Mouse (Mus musculus): ENCODE results near the gene Slc5a4b.
"Not testable (repeated sequence)": the region's sequence is repeated elsewhere in the genome, so short reads cannot be mapped to it uniquely, and the experiment has no call there.

Gene Slc5a4b

GRCm38 (mm10) chr10:76110861-76111260 lies at the start of gene Slc5a4b:
Gene Slc5a4b (minus strand): TSS chr10:76110961.
- DNase-seq (ENCODE audit: low spot score) = no peak

GRCm38 (mm10) chr10:76158009-76158408 lies 47.2 kb upstream of the Slc5a4b start:
- no peak for DNase-seq (ENCODE audit: low spot score)

DNA sequence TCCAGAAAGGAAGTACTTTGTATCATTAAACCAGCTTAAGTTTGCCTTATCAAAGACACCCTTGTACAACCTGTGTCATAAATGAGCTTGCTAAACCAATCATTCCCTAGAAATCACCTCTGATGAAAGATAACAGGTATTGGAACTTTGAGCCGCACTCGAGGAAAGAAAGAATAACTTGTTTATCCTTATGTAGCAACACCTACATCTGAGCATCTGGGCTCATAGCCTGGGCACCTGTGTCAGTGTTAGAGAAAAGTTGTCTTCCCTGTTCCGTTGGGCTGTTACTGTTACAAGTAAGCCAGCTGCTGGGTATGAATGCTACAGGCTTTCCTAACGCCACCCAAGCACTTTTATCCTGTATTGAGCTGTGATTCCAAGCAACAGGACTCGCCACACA lies 46.8 kb upstream of the Slc5a4b start:
- DNase-seq (ENCODE audit: low spot score) = no peak

- DNase-seq (ENCODE audit: low spot score) = no peak
Measured at GRCm38 (mm10) chr10:76155911-76156310, 45.1 kb upstream of the Slc5a4b start.

- no peak for DNase-seq (ENCODE audit: low spot score)
Measured at GRCm38 (mm10) chr10:76147278-76147677, 36.5 kb upstream of the Slc5a4b start, which contains the start of gene Slc5a4a. Gene Slc5a4a (plus strand): TSS chr10:76147451.

GRCm38 (mm10) chr10:76146846-76147245 lies 36.1 kb upstream of the Slc5a4b start:
- no peak for DNase-seq (ENCODE audit: low spot score)

GRCm38 (mm10) chr10:76136318-76136717 lies 25.6 kb upstream of the Slc5a4b start:
- DNase-seq (ENCODE audit: low spot score) = no peak

- no peak for DNase-seq (ENCODE audit: low spot score)
Measured at GRCm38 (mm10) chr10:76132506-76132905, 21.7 kb upstream of the Slc5a4b start.

DNA sequence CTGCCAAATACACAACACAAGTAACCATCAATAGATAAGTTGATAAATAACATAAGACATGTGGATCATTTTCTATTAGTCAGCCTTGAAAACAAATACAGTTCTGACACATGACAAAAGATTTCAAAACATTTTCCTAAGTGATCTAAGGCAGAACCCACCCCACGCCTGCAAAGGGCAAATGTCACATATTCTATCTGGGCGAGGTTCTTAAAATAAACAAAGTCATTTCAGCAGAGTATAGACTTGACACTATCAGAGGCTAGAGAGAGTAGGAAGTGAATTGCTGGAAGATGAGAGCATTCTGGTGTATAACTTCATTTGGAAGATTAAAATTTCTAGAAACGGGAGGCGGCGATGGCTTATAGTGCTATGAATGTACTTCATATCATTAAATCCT lies 10.7 kb upstream of the Slc5a4b start:
- DNase-seq (ENCODE audit: low spot score) = no peak

- DNase-seq (ENCODE audit: low spot score) = no peak
Measured at GRCm38 (mm10) chr10:76120124-76120711, 9.5 kb upstream of the Slc5a4b start.

GRCm38 (mm10) chr10:76118741-76119140 lies 8.0 kb upstream of the Slc5a4b start:
- DNase-seq (ENCODE audit: low spot score) = no peak

DNA sequence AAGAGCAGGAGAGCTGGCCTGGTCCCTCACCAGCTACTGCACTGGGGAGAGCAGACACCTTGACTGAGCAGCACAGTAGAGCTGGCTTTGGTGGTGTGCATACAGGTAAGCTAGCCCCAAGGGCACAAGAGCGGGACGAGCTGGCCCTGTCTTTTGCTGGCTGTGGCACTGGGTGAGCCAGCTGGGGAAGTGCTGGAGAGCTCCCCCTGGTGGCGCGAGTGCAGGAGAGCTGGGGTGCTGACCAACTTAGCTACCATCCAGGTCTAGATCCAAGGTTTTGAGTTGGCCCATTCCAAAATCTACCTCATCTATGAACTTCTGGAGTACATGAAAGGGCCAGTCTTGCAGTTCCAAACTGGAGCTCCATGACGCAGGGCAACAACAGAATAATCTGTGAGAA lies 7.2 kb upstream of the Slc5a4b start:
- peak; percentile 33 for DNase-seq (ENCODE audit: low spot score)

GRCm38 (mm10) chr10:76097368-76097767 lies 13.4 kb downstream of the Slc5a4b start:
- no peak for DNase-seq (ENCODE audit: low spot score)

DNA sequence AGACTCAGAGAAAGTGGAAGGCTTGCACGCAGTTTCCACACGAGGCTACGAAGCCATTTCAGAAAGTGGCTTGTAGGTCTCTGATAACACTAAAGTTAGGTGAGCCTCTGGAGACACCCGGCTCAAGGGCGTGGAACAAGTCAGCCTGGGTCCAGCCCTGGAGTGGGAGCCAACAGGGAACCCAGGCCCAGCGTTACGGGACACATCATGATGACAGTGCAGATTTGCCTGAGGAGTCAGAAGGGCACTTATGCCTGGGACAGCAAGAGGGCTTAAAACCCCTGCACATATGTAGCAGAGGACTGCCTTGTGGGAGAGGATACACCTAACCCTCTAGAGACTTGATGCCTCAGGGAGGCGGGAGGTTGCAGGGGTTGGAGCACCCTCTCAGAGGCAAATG lies 14.2 kb downstream of the Slc5a4b start:
- DNase-seq (ENCODE audit: low spot score) = no peak

DNA sequence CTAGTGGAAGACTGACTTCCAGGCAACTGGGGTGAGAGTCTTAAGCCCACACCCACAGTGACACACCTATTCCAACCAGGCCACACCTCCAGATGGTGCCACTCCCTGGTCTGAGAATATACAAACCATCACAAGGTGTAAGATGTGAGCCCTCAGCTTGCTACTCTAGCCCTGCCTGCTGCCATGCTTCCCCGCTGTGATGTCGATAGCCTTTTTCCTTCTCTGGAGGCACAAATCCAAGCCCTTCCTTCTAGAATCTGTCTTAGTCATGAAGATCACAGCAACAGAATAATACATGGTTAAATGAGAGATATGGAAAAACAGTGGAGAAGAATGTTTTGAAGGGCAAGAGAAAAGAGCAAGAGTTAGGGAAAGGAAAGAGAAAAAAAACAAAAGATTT lies 33.8 kb downstream of the Slc5a4b start:
- not testable (repeated sequence) for DNase-seq (ENCODE audit: low spot score)

GRCm38 (mm10) chr10:76072080-76072479 lies 38.7 kb downstream of the Slc5a4b start:
- DNase-seq (ENCODE audit: low spot score) = not testable (repeated sequence)

DNA sequence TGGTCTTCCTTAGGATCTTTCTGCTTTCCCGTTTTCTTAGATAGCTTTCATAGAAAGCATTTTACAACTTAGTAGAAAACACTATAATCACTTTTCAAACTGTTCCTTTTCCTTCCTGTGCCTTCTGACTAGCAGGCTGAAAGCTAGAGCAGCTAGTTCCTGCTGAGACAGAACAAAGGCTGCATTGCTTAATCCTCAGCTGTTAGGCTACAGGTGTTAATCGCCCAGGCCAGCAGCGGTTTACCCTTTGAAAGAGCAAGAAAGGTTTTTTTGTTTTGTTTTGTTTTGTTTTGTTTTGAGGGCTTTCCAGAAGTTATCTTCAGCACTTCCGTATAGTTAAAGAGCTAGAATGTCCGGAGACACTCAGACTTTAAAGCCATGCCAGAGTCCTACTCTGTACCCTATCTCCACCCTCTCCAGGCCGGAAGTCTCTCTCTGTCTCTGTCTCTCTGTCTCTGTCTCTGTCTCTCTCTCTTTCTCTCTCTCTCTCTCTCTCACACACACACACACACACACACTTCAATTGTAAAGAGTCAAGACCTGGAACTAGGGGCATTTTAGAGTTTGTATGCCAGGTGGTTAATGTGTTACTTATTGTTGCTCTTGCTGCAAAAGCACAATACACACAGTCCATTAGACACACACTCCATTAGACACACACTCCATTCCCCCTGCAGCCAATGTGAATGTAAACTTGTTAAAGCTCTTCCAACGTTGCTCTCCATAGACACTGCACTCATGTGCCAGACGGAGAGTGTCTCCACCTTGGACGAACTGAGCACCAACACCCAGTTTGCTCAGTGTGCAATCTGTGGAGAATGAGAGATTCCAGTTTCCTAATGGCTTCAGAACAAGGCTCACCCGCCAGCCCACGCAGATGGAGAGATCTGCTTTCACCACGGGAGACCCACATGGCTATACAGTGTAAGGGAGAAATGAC lies 42.8 kb downstream of the Slc5a4b start:
- no peak for DNase-seq (ENCODE audit: low spot score)

DNA sequence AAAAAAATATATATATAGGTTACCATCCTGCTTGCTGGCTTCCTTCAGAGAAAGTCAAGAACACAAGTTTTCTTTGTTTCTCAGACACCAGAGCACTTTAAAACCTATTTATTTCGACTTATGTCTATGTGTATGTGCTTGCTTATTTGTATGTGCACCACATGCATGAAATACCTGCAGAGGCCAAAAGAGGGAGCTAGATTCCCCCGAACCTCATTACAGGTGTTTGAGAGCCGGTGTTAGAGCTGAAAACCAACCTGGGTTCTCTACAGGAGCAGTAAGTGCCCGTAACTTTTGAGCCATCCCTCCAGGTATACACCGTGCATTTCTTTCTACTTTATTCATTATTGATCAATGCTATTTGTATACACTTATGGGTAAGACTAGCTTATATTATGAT lies 48.3 kb downstream of the Slc5a4b start:
- no peak for DNase-seq (ENCODE audit: low spot score)

DNA sequence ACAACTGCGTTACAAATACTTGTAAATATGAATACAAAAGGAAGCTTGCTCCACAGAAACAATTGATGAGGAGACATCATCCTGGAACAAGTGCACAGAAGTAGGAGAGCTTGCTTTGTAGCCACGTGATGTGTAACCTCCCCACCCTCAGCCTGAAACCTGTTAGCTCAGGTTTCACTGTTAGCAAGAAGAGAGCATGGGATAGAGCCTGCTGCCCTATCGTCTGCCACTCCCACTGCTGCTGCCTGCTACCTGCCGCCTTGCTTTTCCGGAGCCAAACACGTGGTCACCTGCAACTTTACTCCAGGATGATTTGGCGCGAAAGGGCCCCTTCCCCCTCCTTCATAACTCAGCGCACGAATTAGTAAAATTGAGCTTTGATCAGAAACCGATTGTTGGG lies 58.9 kb downstream of the Slc5a4b start:
- no peak for DNase-seq (ENCODE audit: low spot score)

- DNase-seq (ENCODE audit: low spot score) = no peak
Measured at GRCm38 (mm10) chr10:76048967-76049366, 61.8 kb downstream of the Slc5a4b start.

DNA sequence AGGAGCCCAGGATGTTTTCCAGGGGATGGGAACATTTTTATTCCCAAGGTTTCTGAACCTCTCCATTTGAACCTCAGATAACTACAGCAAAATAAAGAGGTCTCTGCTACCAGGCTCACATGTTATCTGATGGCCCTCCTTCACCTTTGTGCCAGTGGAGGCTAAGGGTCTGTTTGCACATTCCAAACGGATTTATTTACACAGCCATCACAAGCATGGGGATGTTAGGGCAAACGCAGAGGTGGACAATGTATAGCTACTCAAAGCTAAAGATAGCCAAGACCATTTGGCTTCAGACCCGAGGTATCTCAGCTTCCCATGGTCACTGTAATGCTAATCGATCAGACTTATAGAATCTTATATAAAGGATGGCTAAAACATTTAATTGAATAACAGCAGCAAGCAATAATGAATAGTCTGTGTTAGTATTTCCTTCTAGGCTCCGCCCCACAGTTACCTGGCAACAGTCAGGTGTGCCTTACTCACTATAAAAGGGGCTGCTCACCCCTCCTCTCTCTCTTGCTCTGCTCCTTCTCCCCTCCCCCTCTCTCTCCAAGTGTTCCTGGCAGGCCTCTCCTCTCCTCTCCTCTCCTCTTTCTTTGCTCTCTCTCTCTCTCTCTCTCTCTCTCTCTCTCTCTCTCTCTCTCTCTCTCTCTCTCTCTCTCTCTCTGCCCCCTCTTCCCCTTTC lies 63.4 kb downstream of the Slc5a4b start:
- DNase-seq (ENCODE audit: low spot score) = no peak

DNA sequence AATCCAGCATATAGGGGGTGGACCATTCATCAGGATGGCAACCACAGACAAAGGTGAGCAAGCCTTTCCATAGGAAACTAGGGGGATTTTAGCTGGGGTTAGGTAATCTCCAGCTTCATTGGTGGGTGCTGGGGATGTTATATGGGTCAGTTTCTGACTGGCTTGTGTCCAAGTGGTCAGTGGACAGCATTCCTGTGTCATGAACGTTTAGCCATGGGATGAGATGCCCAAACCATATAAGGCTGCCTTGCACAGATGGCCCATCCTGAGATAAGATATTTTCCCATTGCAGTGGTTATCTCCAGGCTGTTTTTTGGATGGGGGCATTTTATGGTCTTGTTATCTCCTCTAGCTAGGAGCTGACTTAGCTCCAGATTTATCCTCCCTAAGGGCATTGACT lies 64.0 kb downstream of the Slc5a4b start:
- no peak for DNase-seq (ENCODE audit: low spot score)

DNA sequence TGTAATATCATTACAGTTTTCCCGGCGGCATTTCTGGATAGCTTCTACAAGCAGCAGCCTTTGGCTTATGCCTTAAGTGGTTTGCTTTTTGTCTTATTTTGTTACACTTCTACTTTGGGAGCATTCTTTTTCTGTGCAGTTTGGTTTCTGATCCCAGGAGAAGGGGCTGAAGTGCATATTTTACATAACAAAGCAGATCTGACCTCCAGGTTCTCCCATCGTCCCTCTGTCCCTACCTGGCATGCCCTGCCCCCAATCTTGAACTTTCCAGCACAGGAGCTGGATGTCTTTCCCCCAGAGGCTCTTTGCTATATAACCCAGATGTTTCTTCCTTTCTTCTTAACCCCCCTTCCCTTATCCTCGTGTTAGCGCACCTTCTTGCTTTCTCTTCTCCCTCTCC lies 65.4 kb downstream of the Slc5a4b start:
- no peak for DNase-seq (ENCODE audit: low spot score)

Data from ovary, postnatal 14 days (tissue).